Mouse (Mus musculus) left cerebral cortex, postnatal 14 days (tissue): Measurements from ENCODE around the gene Fgfr4. TPM values are rescaled to one million over a fixed set of nuclear protein-coding genes. Genes with fewer than 3 reads are reported as not detected.

Experiments used
- DNase-seq, 2 experiments: peaks; one replicate each; pipeline ENCODE4 v3.0.0; 2021 to 2022; ENCODE audit warnings: low spot score in 2 of 2, mixed read lengths in 1 of 2
- intact Hi-C: fragments of 180-260 bp; cut with DNase I; formaldehyde crosslinking; loops from one replicate; pipeline ENCODE4 v1.15.1; 2025
- long read RNA-seq, 2 experiments: library from polyadenylated mRNA; stranded (forward); transcript quantifications; one replicate each; pipeline ENCODE4 v2.0.0; 2021
- total RNA-seq, 2 experiments: library from RNA; stranded (reverse); gene quantifications; 2 replicates each; pipeline ENCODE4 v1.2.3; 2021

Gene Fgfr4
- total RNA-seq: under 1 TPM; 0.11 to 0.25 TPM
- long read RNA-seq, experiment 1: 0 reads
- long read RNA-seq, experiment 2, partial matches to known transcripts: 0 of 1 reads
- long read RNA-seq, experiment 2, other reads (novel, unspliced or antisense): 1 of 1 reads

DNA sequence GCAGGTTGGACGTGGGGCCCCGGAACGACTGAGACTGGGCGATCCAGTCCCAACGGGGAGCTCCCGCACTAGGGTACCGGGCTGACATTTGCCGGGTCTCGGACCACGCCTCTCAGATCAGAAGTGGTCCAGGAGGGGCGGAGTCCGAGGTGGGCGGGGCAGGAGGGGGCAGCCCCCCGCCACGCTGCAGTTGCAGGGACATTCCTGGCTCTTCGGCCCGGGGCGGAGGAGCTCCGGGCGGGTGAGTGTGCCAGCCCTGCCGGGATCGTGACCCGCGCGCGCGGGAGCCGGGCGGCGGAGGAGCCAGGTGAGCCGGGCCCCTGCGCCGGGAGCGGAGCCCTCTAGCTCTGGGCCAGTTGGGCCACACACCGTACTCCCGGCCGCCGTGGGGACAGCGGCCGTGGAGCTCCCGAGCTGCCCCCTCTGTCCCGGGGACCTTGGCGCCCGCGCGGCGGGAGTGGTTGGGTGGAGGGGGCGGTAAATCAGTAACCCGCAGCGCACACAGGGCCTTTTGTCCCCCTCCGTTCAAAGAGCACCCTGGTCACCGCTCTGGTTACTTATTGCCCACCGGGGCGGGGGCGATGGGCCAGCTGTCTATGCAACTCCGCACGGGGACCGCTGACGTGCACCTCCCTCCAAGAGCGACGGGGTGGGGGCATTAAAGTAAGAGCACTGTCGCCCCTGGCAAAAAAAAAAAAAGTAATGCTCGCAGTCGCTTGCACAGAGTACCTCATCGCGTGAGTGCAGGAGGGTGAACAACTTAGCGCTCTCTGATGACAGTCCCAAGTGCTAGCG is at the start of gene Fgfr4:
TSS of gene Fgfr4 (plus strand) at position 20 of the 795 bp plus-strand sequence.
- intact Hi-C loops: no loop called here
- DNase-seq: no peak

DNA sequence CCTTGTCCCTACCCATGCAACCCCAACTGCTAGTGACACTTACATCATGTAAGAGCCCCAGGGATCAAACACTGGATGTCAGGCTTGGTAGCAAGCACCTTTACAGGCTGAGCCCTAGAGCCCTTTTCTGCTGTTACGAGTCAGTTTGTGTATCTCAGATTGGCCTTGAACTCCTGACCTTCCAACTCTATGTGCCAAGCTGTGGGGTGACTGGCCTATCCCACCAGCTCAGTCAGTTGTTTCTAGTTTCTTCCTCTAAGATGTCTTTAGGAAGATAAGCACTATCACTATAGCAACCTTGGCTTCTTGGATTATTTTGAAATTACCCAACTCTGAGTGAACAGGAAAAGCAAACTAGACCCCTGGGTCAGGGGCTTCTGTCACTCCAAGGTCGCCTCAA is 49.1 kb upstream of the Fgfr4 start:
- intact Hi-C loops: no loop called here
- no peak for DNase-seq

GRCm38 (mm10) chr13:55105045-55105952 is 47.1 kb upstream of the Fgfr4 start, which contains the start of gene Zfp346:
Zfp346 (plus strand) TSS chr13:55105311.
- DNase-seq: peak; percentile 96 to 97
- intact Hi-C loops: loop anchor here (5.0 kb wide), 1 partner anchor 67 kb away; no protein-coding TSS in a partner anchor

- DNase-seq: no peak
- intact Hi-C loops: loop anchor here (5.0 kb wide), 1 partner anchor 66 kb away; no protein-coding TSS in a partner anchor
These were observed 46.3 kb upstream of the Fgfr4 start for GRCm38 (mm10) chr13:55105953-55106691.

DNA sequence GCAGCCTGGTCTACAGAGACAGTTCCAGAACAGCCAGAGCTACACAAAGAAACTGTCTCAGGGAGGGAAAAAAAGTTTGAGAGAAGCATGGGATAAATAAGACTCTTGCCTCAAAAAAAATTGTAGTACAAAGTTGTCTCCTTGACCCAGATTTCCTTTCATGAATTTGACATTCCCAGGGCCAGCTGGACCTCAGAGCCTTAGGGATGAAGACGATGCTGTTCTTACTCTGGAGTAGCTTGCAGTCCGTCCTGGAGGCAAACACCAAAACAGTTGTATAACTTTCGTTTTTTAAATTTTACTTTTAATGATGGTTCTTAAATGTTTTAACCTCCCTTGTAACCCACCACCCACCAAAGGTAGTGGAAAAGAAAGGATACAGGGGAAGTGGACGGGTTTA is 45.3 kb upstream of the Fgfr4 start:
- intact Hi-C loops: loop anchor here (5.0 kb wide), 1 partner anchor 65 kb away; no protein-coding TSS in a partner anchor
- no peak for DNase-seq

- peak; percentile 27 to 64 for DNase-seq
- intact Hi-C loops: loop anchor here (5.0 kb wide), 1 partner anchor 65 kb away; no protein-coding TSS in a partner anchor
These were observed 44.7 kb upstream of the Fgfr4 start for GRCm38 (mm10) chr13:55107694-55108093.

DNA sequence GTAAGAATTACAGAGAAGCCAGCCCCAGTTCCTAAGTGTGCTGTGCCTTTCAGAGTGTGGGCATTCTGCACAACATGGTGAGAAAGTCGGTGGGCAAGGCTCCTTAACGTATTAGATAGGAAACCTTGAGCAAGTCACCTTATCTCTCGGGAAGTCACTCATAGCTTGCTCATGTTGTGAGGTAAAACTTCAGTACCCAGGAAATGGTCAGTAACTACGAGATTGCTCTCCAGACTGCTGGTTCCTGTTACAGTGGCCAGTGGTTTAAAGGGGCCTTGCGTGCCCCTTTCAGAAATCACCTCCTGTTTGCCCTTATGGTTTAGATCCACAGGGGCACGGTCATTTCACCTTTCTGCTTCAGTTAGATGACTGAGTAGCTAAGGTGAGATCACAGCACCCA is 38.1 kb upstream of the Fgfr4 start:
- intact Hi-C loops: no loop called here
- DNase-seq: no peak

DNA sequence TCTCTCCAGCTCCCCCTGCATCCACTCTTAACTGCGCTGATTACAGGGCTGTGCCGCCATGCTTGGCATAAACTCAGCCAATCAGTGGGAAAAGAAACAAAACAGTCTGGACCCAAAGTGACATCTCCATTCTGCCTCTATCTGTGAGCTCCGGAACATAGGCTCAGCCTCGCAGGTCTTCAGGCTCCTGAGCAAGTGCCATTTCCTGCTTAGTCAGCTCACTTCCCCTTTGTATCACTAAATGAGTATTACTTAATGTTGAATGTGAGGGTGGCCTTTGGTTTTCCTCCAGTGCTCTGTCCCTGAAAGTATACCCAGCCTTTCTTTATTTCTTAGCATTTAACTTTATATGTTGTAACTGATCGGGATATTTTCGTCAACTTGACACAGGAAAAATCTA is 27.5 kb upstream of the Fgfr4 start:
- DNase-seq: no peak
- intact Hi-C loops: no loop called here

DNA sequence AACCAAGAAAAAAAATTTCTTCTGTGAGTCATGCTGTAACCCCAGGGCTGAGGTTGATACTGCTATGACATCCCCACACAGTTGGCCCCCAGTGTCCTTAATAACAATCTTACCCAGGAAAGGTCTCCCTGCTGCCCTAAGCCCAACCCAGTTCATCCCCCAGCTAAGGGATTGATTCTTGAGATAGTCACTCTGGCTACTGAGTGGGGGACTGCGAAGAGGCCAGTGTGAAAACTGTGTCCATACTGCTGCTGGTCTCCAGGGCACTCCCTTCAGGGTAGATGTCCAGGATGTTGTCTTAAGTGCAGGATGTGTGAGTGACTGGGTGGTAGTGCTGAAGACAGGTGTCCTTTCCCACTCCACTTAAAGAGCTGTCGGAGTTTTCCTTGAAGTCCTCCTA is 19.0 kb upstream of the Fgfr4 start, which contains the start of gene Gm17617:
TSS of gene Gm17617 (minus strand) at position 101 of the 400 bp plus-strand sequence.
- no peak for DNase-seq
- intact Hi-C loops: no loop called here

GRCm38 (mm10) chr13:55135382-55135781 is 17.1 kb upstream of the Fgfr4 start:
- DNase-seq: no peak
- intact Hi-C loops: loop anchor here (5.0 kb wide), 1 partner anchor 42 kb away; no protein-coding TSS in a partner anchor

DNA sequence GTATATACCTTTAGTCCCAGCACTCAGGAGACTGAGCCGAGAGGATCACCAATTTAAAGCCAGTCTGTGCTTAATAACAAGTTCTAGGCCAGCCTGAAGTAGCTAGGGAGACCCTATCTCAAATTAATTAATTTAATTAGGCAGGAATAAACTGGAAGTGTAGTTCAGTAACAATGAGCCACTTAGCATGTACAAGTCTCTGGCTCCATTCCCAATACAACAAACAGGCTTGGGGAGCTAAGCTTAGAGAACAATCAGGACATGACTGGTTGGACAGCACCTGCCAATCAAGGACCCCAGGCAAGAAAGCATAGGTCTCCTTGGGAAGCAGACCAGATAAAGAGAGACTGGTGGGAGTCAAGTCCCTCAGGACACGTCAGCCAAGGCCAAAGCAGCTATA is 12.2 kb upstream of the Fgfr4 start:
- intact Hi-C loops: no loop called here
- no peak for DNase-seq

DNA sequence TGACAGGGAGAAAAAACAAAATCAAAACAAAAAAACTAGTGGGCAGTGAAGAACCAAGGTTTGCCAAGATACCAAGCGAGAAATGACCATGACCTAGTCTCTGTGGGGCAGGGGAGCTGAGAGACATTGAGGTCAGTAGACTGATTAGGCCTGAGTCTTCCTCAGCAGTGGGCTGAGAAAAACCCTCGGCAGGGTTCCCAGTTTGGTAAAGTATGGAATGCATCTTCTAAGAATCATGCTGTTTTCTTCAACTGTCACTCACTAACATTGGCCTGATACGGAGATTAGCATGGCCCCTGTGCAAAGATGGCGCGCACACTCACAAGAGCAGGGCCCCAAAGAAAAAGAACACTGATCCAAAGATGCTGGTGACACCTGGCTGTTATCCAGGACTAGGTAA is 1.5 kb downstream of the Fgfr4 start:
- intact Hi-C loops: no loop called here

GRCm38 (mm10) chr13:55162365-55162764 is 9.9 kb downstream of the Fgfr4 start:
- intact Hi-C loops: no loop called here
- DNase-seq: no peak

More for the DNA sequence above, 1.5 kb downstream of the Fgfr4 start:
- DNase-seq: no peak

DNA sequence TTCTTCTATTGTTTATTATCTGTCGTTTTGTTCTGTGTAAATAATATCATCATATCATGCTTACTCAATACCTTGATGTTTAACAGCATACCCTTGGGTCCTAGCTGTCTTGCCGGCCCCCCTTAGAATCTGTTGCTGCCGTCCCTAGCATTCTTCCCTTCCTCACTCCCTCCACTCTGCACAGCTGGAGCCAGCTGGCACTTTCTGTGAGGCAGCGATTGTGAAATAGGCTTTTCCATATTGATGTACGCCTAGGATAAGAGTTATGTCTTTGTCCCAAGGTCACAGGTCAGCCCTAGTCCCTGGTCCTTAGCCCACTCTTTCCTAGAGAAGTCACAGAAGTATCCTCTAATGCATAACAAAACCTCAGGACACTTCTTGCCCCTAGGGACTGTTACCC is 11.1 kb downstream of the Fgfr4 start:
- DNase-seq: no peak
- intact Hi-C loops: no loop called here

DNA sequence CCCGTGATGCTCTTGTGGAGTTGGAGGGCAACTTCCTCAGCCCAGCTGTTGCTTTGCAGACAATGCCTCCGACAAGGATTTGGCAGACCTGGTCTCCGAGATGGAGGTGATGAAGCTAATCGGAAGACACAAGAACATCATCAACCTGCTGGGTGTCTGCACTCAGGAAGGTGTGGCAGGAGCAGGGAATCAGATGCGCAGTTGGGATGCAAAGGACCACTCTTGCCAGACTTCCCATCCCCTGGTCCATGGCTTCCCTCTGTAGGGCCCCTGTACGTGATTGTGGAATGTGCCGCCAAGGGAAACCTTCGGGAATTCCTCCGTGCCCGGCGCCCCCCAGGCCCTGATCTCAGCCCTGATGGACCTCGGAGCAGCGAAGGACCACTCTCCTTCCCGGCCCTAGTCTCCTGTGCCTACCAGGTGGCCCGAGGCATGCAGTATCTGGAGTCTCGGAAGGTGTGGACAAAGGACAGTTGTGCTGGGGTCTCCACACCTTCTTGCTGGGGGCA is 13.4 kb downstream of the Fgfr4 start:
- intact Hi-C loops: no loop called here
- DNase-seq: no peak

- intact Hi-C loops: no loop called here
- no peak for DNase-seq
These were observed 14.6 kb downstream of the Fgfr4 start for GRCm38 (mm10) chr13:55166806-55167725.

DNA sequence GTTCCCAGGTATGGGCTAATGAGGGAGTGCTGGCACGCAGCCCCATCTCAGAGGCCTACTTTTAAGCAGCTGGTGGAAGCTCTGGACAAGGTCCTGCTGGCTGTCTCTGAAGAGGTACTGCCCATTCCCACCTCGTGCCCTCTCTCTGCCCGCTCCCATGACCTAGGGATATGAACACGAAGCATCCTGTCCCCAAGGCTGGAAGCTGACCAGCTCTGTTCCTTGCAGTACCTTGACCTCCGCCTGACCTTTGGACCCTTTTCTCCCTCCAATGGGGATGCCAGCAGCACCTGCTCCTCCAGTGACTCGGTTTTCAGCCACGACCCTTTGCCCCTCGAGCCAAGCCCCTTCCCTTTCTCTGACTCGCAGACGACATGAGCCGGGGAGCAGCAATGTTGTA is 15.4 kb downstream of the Fgfr4 start:
- no peak for DNase-seq
- intact Hi-C loops: no loop called here

- DNase-seq: no peak
- intact Hi-C loops: no loop called here
These were observed 15.8 kb downstream of the Fgfr4 start for GRCm38 (mm10) chr13:55168255-55168654.
